Mouse (Mus musculus): ENCODE measurements around the gene Grhl3. TPM values are rescaled to one million over a fixed set of nuclear protein-coding genes. Genes with fewer than 3 reads are reported as not detected.

Grhl3 gene
- polyA plus RNA-seq, 1 experiment from 2014 or later: 0.55 TPM

DNA sequence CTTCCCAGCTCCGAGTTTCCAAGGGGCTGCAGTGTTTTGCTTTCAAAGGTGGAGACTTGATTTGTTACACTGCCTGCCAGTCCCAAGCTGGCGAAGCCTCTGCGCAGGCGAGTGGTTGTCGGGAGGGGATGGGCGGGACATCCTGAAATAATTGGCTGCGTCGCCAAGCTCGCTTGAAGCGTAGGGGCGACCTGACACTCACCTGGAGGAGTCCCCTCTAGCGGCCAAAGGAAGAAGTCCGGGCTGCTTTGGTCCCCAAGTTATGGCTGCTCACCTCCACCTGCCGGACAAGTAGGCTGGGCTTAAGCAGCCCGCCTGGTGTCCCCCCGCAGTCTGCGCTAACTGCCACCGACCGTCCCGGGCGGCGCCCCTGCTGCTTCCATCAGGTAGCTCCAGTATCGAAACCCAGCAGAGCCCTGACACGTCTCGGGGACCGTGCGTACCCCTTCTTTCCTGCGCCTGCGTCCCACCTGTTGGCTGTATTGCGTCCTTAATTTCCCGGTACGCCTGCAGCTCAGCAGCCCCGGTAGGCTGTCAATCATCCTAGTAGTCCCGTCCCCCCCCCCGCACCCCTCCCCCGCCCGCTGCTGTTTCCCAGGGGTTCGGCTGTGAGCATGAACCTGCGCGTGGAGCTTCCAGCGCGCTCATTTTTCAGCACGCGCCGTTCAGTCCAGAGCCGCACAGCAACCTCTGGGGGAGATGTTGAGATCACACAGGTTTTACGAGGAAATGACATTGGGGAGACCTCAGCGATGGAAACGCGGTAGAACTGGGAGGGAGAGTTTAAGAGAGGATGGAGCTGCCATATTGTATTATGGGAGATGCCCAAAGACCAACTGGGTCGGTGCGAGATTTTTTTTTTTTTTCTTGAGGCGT, 78.7 kb downstream of the Grhl3 start, which contains the start of the genes Stpg1 and Nipal3:
Gene Stpg1 (plus strand): TSS at position 270 of the 876 bp plus-strand sequence.
Gene Nipal3 (minus strand): TSS at position 518 of the 876 bp plus-strand sequence.
- Histone ChIP-seq H3K9ac (ENCODE audit: low read length) (peak within 1 kb of the TSS; percentile 60), H3K36me3 (ENCODE audit: control insufficient read depth, insufficient read depth, low read length) (no peaks in the 10 kb centered on the region), H3K4me1 (ENCODE audit: control insufficient read depth, insufficient read depth, low read length) (0 out of 2 replicates have a peak, but pooled peaks cover 4% of the 10 kb centered on the region), H3K9me3 (replicated peaks; ENCODE audit: control insufficient read depth, low read length) (no peaks in the 10 kb centered on the region), H3K4me2 (ENCODE audit: low read length) (peak within 1 kb of the TSS; percentile 94), H3K27ac (ENCODE audit: low read depth, low read length) (no peak within 1 kb of the TSS), H3K27me3 (replicated peaks; ENCODE audit: control insufficient read depth, insufficient read depth, low read length) (no peaks in the 10 kb centered on the region), H3K4me3 (ENCODE audit: low read depth, low read length) (peak within 1 kb of the TSS; percentile 60)
- DNase-seq (ENCODE audit: low spot score): peak; percentile 97
- peak; percentile 97 for ATAC-seq
- WGBS: under 1% methylated on average over 53 of the region's 53 CpGs

DNA sequence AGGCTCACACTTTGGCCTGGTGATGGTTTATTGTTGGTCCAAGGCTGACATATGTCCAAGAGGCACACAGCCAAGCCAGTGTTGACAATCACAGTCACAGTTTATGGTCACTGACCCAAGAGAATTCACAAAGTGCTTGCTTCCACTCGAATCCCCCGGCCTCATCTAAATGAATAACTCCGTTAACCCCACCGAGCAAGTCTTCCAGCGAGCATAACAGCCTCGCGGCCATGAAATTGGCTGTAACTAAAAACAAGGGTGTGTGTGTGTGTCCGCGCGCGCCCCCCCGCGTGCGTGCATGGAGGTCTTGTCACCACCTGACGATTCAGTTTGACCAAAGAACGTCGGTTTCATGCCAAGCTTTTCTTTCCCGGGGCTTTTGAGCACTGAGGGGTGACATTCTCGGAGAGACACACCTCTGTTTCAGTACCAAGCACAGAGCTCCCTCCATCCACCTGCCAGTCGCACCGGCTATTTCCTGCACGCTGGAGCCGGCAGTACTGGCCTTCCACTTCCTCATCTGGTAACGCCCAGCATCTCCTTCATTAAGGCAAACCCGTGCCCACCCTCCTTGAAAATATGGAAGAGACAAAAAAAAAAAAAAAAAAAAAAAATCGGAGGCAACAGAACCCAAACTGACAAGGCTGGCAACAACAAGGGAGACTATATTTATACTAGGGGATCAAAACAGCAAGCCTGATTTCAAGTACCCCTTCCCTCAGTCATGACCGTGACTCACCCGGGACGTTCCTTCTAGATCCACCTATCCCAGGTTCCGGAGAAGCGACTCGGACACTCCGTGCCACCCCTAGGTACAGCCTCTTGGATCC, 79.5 kb downstream of the Grhl3 start:
- peak; percentile 58 for DNase-seq (ENCODE audit: low spot score)
- Histone ChIP-seq H3K4me2 (ENCODE audit: low read length) (peak overlapping the region; percentile 94), H3K9ac (ENCODE audit: low read length) (peak overlapping the region; percentile 60), H3K4me3 (ENCODE audit: low read depth, low read length) (peak overlapping the region; percentile 60), H3K27ac (ENCODE audit: low read depth, low read length) (no peak overlapping the region), H3K9me3 (replicated peaks; ENCODE audit: control insufficient read depth, low read length) (no peaks in the 10 kb centered on the region), H3K36me3 (ENCODE audit: control insufficient read depth, insufficient read depth, low read length) (0 out of 2 replicates have a peak, but pooled peaks cover 4% of the 10 kb centered on the region), H3K4me1 (ENCODE audit: control insufficient read depth, insufficient read depth, low read length) (0 out of 2 replicates have a peak, but pooled peaks cover 4% of the 10 kb centered on the region), H3K27me3 (replicated peaks; ENCODE audit: control insufficient read depth, insufficient read depth, low read length) (no peaks in the 10 kb centered on the region)
- ATAC-seq: peak; percentile 33
- WGBS: under 1% methylated on average over 33 of the region's 33 CpGs

- H3K36me3 ChIP-seq (ENCODE audit: control insufficient read depth, insufficient read depth, low read length): 0 out of 2 replicates have a peak, but pooled peaks cover 6% of the 10 kb centered on the region
- 0 out of 2 replicates have a peak, but pooled peaks cover 4% of the 10 kb centered on the region for H3K4me1 ChIP-seq (ENCODE audit: control insufficient read depth, insufficient read depth, low read length)
- no peak for DNase-seq (ENCODE audit: low spot score)
- H3K27me3 ChIP-seq (replicated peaks; ENCODE audit: control insufficient read depth, insufficient read depth, low read length): no peaks in the 10 kb centered on the region
- no peak overlapping the region for H3K27ac ChIP-seq (ENCODE audit: low read depth, low read length)
- WGBS: 57% methylated on average over 4 of the region's 4 CpGs
- peak overlapping the region; percentile 60 for H3K4me3 ChIP-seq (ENCODE audit: low read depth, low read length)
- peak overlapping the region; percentile 94 for H3K4me2 ChIP-seq (ENCODE audit: low read length)
- no peaks in the 10 kb centered on the region for H3K9me3 ChIP-seq (replicated peaks; ENCODE audit: control insufficient read depth, low read length)
- no peak for ATAC-seq
- peak overlapping the region; percentile 60 for H3K9ac ChIP-seq (ENCODE audit: low read length)
Measured at GRCm38 (mm10) chr4:135493271-135493670, 80.2 kb downstream of the Grhl3 start.

Small RNAs within 50 kb of the gene (microRNA-seq; reads per million reads assigned to microRNA genes)
- not detected for gene Gm25317

Other genes with a start within 250 kb of the Grhl3 start
- 129 and 152 TPM in 2 replicates for gene Srrm1, start 220.3 kb downstream of the Grhl3 start, polyA plus RNA-seq (2014; fragmentation: Nextera tagmentation; extraction: Ambion mirVana)
- gene Ncmap, start 175.4 kb downstream of the Grhl3 start, polyA plus RNA-seq (2014; fragmentation: Nextera tagmentation; extraction: Ambion mirVana): 0.41 and 0.49 TPM in 2 replicates
- gene Rcan3, start 139.8 kb downstream of the Grhl3 start, polyA plus RNA-seq (2014; fragmentation: Nextera tagmentation; extraction: Ambion mirVana): 17.7 and 27.5 TPM in 2 replicates
- 0.19 TPM in 2 replicates for gene Stpg1, start 78.8 kb downstream of the Grhl3 start, polyA plus RNA-seq (2014; fragmentation: Nextera tagmentation; extraction: Ambion mirVana)
- 5.3 and 6.4 TPM in 2 replicates for gene Nipal3, start 78.6 kb downstream of the Grhl3 start, polyA plus RNA-seq (2014; fragmentation: Nextera tagmentation; extraction: Ambion mirVana)
- gene Ifnlr1, start 112.7 kb upstream of the Grhl3 start, polyA plus RNA-seq (2014; fragmentation: Nextera tagmentation; extraction: Ambion mirVana): 0.15 TPM in 1 of 2 replicates, not detected in the other
- gene Il22ra1, start 154.5 kb upstream of the Grhl3 start, polyA plus RNA-seq (2014; fragmentation: Nextera tagmentation; extraction: Ambion mirVana): not detected in 2 replicates
- 0.17 and 0.22 TPM in 2 replicates for gene Myom3, start 186.1 kb upstream of the Grhl3 start, polyA plus RNA-seq (2014; fragmentation: Nextera tagmentation; extraction: Ambion mirVana)

Data from forebrain, embryonic 14.5 days (tissue).